Mouse (Mus musculus): ENCODE results near the gene Gm44502. TPM values are rescaled to one million over a fixed set of nuclear protein-coding genes. Genes with fewer than 3 reads are reported as not detected.

The Gm44502 gene
- total and polyA plus RNA-seq, 2 experiments from 2014 or later = 1.7 TPM; not detected in 1

- Histone ChIP-seq H3K4me3 (ENCODE audit: low read depth, low read length) (no peak overlapping the region), H3K4me1 (ENCODE audit: insufficient read depth) (no peaks in the 10 kb centered on the region), H3K4me2 (ENCODE audit: low read depth) (no peak overlapping the region), H3K27me3 (ENCODE audit: insufficient read depth, low read length) (no peaks in the 10 kb centered on the region), H3K36me3 (ENCODE audit: insufficient read depth) (no peaks in the 10 kb centered on the region), H3K9ac (no peak overlapping the region), H3K9me3 (ENCODE audit: low read length) (peaks cover 5% of the 10 kb centered on the region; the same call in 1 of the 2 replicates), H3K27ac (ENCODE audit: low read depth, low read length) (no peak overlapping the region)
- no peak for TF ChIP-seq CTCF (IDR thresholded peaks at IDR 0.05; ENCODE audit: low read depth)
- no peak for DNase-seq
- 82% methylated on average over 10 of the region's 10 CpGs for WGBS
- ATAC-seq = no peak
Observed at GRCm38 (mm10) chr15:89404831-89405623, 24.5 kb downstream of the Gm44502 start.

DNA sequence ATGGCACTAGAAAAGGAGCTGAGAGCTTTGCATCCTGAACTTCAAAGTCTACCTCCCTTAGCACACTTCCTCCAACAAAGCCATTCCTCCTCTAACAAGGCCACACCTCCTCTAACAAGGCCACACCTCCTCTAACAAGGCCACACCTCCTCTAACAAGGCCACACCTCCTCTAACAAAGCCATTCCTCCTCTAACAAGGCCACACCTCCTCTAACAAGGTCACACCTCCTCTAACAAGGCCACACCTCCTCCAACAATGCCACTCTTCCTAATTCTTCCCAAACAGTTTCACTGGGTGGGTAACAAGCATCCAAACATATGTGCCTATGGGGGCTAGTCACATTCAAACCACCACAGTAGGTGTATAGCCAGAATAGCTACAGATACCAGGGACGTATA, 27.0 kb downstream of the Gm44502 start:
- Histone ChIP-seq H3K4me3 (ENCODE audit: low read depth, low read length) (no peak overlapping the region), H3K4me2 (ENCODE audit: low read depth) (no peak overlapping the region), H3K36me3 (ENCODE audit: insufficient read depth) (no peaks in the 10 kb centered on the region), H3K4me1 (ENCODE audit: insufficient read depth) (no peaks in the 10 kb centered on the region), H3K9ac (no peak overlapping the region), H3K27ac (ENCODE audit: low read depth, low read length) (no peak overlapping the region), H3K27me3 (ENCODE audit: insufficient read depth, low read length) (no peaks in the 10 kb centered on the region), H3K9me3 (ENCODE audit: low read length) (no peaks in the 10 kb centered on the region)
- ATAC-seq (no peak), DNase-seq (no peak)
- no peak for TF ChIP-seq CTCF (IDR thresholded peaks at IDR 0.05; ENCODE audit: low read depth)
- WGBS = 94% methylated on average over 1 of the region's 1 CpGs

- no peaks in the 10 kb centered on the region for H3K9me3 ChIP-seq (ENCODE audit: low read length)
- no peak for TF ChIP-seq CTCF (IDR thresholded peaks at IDR 0.05; ENCODE audit: low read depth)
- H3K36me3 ChIP-seq (ENCODE audit: insufficient read depth) = no peaks in the 10 kb centered on the region
- no peak overlapping the region for H3K4me3 ChIP-seq (ENCODE audit: low read depth, low read length)
- H3K27me3 ChIP-seq (ENCODE audit: insufficient read depth, low read length) = no peaks in the 10 kb centered on the region
- DNase-seq = no peak
- 55% methylated on average over 1 of the region's 1 CpGs for whole genome bisulfite sequencing
- no peaks in the 10 kb centered on the region for H3K4me1 ChIP-seq (ENCODE audit: insufficient read depth)
- no peak overlapping the region for H3K27ac ChIP-seq (ENCODE audit: low read depth, low read length)
- H3K9ac ChIP-seq = no peak overlapping the region
- no peak overlapping the region for H3K4me2 ChIP-seq (ENCODE audit: low read depth)
- ATAC-seq = no peak
Observed at GRCm38 (mm10) chr15:89399716-89400115, 29.8 kb downstream of the Gm44502 start.

DNA sequence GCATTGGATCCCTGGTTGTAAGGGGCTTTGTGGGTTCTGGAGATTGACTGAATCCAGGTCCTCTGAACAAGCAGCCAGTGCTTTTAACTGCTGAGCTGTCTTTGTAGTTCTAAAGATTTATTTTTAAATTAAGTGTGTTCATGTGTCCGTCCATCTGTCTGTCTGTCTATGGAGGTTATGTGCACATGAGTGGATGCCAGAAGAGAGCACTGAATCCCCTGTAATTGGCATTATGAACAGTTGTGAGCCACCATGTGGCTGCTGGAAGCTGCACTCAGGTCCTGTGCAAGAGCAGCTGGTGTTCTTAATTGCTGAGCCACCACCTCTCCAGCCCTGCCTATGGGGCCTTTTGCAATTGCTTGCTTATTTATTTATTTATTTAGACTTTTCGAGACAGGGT, 31.4 kb downstream of the Gm44502 start:
- WGBS = 55% methylated on average over 2 of the region's 2 CpGs
- DNase-seq (no peak), ATAC-seq (no peak)

GRCm38 (mm10) chr15:89396883-89397282, 32.6 kb downstream of the Gm44502 start:
- no peaks in the 10 kb centered on the region for H3K4me1 ChIP-seq (ENCODE audit: insufficient read depth)
- DNase-seq = no peak
- no peaks in the 10 kb centered on the region for H3K36me3 ChIP-seq (ENCODE audit: insufficient read depth)
- WGBS = 85% methylated on average over 4 of the region's 4 CpGs
- no peaks in the 10 kb centered on the region for H3K27me3 ChIP-seq (ENCODE audit: insufficient read depth, low read length)
- no peak overlapping the region for H3K4me2 ChIP-seq (ENCODE audit: low read depth)
- H3K4me3 ChIP-seq (ENCODE audit: low read depth, low read length) = no peak overlapping the region
- H3K9ac ChIP-seq = no peak overlapping the region
- no peak for TF ChIP-seq CTCF (IDR thresholded peaks at IDR 0.05; ENCODE audit: low read depth)
- H3K9me3 ChIP-seq (ENCODE audit: low read length) = no peaks in the 10 kb centered on the region
- ATAC-seq = no peak
- H3K27ac ChIP-seq (ENCODE audit: low read depth, low read length) = no peak overlapping the region

More for the DNA sequence above, 31.4 kb downstream of the Gm44502 start:
- Histone ChIP-seq H3K4me3 (ENCODE audit: low read depth, low read length) (no peak overlapping the region), H3K27ac (ENCODE audit: low read depth, low read length) (no peak overlapping the region), H3K9ac (no peak overlapping the region), H3K36me3 (ENCODE audit: insufficient read depth) (no peaks in the 10 kb centered on the region), H3K4me2 (ENCODE audit: low read depth) (no peak overlapping the region), H3K9me3 (ENCODE audit: low read length) (no peaks in the 10 kb centered on the region), H3K27me3 (ENCODE audit: insufficient read depth, low read length) (no peaks in the 10 kb centered on the region), H3K4me1 (ENCODE audit: insufficient read depth) (no peaks in the 10 kb centered on the region)
- TF ChIP-seq CTCF (IDR thresholded peaks at IDR 0.05; ENCODE audit: low read depth) = no peak

DNA sequence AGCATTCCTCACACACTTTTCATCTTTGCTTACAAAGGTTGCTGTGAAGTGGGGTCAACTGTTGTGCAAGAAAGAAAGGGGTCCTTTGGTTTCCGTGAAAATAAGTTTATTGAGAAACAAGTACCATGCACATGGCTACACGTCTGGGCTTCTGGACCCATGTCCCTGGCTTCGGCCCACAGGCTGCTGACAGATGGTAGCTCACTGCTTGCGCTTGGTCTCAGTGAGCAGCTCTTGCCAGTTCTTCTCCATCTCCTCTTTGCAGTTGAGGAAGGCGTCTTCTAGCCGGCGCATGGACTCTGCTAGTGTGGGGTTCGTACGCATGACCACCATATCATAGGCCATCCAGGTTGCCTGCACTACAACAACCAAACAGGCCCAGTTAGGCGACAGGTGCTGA, 39.4 kb downstream of the Gm44502 start:
- Histone ChIP-seq H3K27me3 (ENCODE audit: insufficient read depth, low read length) (no peaks in the 10 kb centered on the region), H3K4me2 (ENCODE audit: low read depth) (no peak overlapping the region), H3K4me3 (ENCODE audit: low read depth, low read length) (no peak overlapping the region), H3K27ac (ENCODE audit: low read depth, low read length) (no peak overlapping the region), H3K9ac (no peak overlapping the region), H3K4me1 (ENCODE audit: insufficient read depth) (no peaks in the 10 kb centered on the region), H3K9me3 (ENCODE audit: low read length) (no peaks in the 10 kb centered on the region), H3K36me3 (ENCODE audit: insufficient read depth) (no peaks in the 10 kb centered on the region)
- ATAC-seq (no peak), DNase-seq (no peak)
- no peak for TF ChIP-seq CTCF (IDR thresholded peaks at IDR 0.05; ENCODE audit: low read depth)
- 81% methylated on average over 10 of the region's 10 CpGs for WGBS

DNA sequence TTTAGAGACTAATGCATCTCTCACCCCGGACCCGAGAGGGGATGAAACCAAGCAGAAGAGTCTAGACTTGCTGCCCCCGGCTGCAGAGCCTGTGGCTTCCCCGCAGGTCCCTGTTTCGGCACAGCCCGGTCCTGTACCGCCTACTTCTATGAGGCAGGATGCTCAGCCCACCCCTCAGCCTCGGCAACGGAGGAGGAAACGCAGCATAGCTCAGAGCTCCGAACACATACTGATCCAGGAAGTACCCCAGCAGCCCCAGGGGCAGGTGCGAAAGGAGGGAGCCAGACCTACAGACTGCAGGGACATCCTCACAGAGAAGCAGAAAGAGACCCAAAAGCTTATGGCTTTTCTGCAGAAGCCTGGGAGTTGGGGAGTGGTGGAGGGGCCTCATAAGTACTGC, 42.4 kb downstream of the Gm44502 start:
- H3K4me1 ChIP-seq (ENCODE audit: insufficient read depth) = no peaks in the 10 kb centered on the region
- no peak for TF ChIP-seq CTCF (IDR thresholded peaks at IDR 0.05; ENCODE audit: low read depth)
- H3K27ac ChIP-seq (ENCODE audit: low read depth, low read length) = no peak overlapping the region
- WGBS = 59% methylated on average over 12 of the region's 12 CpGs
- H3K4me2 ChIP-seq (ENCODE audit: low read depth) = no peak overlapping the region
- ATAC-seq (no peak), DNase-seq (no peak)
- no peak overlapping the region for H3K9ac ChIP-seq
- H3K9me3 ChIP-seq (ENCODE audit: low read length) = no peaks in the 10 kb centered on the region
- no peak overlapping the region for H3K4me3 ChIP-seq (ENCODE audit: low read depth, low read length)
- no peaks in the 10 kb centered on the region for H3K36me3 ChIP-seq (ENCODE audit: insufficient read depth)
- H3K27me3 ChIP-seq (ENCODE audit: insufficient read depth, low read length) = no peaks in the 10 kb centered on the region

Data from forebrain, postnatal 0 days (tissue).